Mouse (Mus musculus): ENCODE measurements around the gene Srf. TPM values are rescaled to one million over a fixed set of nuclear protein-coding genes. Genes with fewer than 3 reads are reported as not detected.

The Srf gene
- 10 to 100 TPM; 62.7 to 65.5 TPM for total RNA-seq (2021)
- long read RNA-seq, experiment 1, transcript Srf-201 (7 exons, 2,616 nt): major isoform, 5 of 15 reads
- long read RNA-seq, experiment 1, partial matches to known transcripts: 2 of 15 reads
- long read RNA-seq, experiment 1, other reads (novel, unspliced or antisense): 8 of 15 reads
- long read RNA-seq, experiment 2, partial matches to known transcripts: 7 of 12 reads
- long read RNA-seq, experiment 2, other reads (novel, unspliced or antisense): 3 of 12 reads

DNA sequence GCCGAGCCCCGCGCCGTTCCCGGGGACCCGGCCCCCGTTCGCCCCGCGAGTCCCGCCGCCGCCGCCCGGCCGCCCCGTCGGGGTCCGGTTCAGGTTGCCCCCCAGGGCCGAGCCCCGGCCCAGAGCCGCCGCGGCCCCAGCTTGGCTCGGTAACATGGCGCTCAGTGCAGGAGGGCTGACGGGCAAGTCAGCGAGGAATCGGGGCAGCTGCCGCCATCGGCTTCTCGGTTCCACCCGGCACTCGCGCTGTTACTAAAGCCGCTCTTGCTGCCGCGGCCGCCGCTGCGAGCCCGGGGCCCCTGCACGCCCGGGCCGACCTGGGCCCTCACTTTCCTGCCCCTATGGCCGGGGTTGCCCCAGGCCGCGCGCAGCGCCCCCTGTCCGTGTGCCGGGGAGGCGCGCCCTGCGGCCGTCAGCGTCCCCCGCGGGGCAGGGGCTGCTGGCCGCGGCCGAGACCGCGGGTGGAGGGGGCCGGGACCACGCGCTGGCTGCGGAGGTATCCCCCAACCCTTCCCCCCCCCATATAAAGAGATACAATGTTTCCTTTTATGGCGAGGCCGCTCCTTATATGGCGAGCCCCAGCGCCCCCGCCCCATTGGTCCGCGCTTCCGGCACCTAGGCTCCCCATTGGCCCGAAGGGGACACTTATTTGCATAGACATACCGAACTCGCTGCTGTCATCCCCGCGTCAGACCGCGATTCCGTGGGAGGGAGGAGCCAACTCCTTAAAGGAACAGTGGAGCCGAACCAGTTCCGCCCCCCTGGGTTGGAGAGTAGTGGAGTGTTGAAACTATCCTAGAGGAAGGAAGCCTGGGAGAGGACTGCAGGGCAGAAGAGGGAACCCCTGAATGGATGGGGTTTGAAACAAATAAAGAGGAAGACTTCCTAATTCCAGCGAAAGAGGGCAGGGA lies at the start of gene Srf:
TSS of gene Srf (minus strand) at position 503 of the 911 bp plus-strand sequence.
- peak; percentile 92 to 98 for DNase-seq (ENCODE audit: low spot score in 2 of 2)

DNA sequence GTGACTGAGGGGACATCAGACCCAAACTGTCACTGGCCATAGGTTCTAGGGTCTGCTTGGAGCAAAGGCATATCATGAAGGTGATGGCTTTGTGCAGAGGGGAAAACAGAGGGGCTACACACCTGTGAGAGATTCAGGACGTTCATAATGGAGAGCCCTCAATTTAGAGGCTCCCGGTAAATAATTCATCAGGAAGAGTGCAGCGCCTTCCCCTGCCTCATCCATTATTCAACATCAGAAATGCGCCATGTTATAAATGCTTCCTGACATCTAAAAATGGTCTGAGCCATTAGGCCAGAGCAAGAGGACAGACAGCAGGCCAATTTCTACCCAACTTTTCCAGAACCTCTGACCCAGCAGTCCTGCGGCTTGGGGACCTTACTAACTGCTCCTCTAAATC lies 49.2 kb upstream of the Srf start:
- no peak for DNase-seq (ENCODE audit: low spot score in 2 of 2)

- DNase-seq (ENCODE audit: low spot score in 2 of 2): no peak
Observed at GRCm38 (mm10) chr17:46603229-46603628, 47.3 kb upstream of the Srf start.

GRCm38 (mm10) chr17:46602212-46602611 lies 46.2 kb upstream of the Srf start:
- no peak for DNase-seq (ENCODE audit: low spot score in 2 of 2)

GRCm38 (mm10) chr17:46600569-46600968 lies 44.6 kb upstream of the Srf start:
- DNase-seq (ENCODE audit: low spot score in 2 of 2): no peak

GRCm38 (mm10) chr17:46598963-46599362 lies 43.0 kb upstream of the Srf start:
- no peak for DNase-seq (ENCODE audit: low spot score in 2 of 2)

GRCm38 (mm10) chr17:46597956-46598355 lies 42.0 kb upstream of the Srf start:
- DNase-seq (ENCODE audit: low spot score in 2 of 2): no peak

- no peak for DNase-seq (ENCODE audit: low spot score in 2 of 2)
Observed at GRCm38 (mm10) chr17:46595336-46595735, 39.4 kb upstream of the Srf start.

DNA sequence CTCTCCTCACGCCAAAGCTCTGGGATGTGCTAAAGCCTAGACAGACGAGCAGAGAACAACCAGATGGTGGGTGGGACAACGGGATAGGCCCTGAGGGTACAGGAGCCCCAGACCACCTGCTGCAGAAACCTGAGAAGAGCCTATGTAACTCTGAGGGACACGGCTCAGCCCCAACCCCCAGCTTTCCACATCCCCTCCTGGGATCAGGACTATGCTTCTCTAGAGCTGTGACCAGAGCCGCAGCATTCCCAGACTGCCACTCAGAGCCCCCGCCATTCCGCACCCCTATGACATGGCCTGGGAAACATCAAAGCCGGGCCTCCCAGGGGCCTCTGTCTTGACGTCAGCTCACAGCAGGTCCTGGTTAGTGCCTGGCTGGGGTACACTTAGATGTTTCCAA lies 38.6 kb upstream of the Srf start:
- no peak for DNase-seq (ENCODE audit: low spot score in 2 of 2)

GRCm38 (mm10) chr17:46593124-46593523 lies 37.1 kb upstream of the Srf start:
- DNase-seq (ENCODE audit: low spot score in 2 of 2): no peak

GRCm38 (mm10) chr17:46591406-46591805 lies 35.4 kb upstream of the Srf start:
- DNase-seq (ENCODE audit: low spot score in 2 of 2): no peak

- DNase-seq (ENCODE audit: low spot score in 2 of 2): no peak
Observed at GRCm38 (mm10) chr17:46590439-46590838, 34.5 kb upstream of the Srf start.

DNA sequence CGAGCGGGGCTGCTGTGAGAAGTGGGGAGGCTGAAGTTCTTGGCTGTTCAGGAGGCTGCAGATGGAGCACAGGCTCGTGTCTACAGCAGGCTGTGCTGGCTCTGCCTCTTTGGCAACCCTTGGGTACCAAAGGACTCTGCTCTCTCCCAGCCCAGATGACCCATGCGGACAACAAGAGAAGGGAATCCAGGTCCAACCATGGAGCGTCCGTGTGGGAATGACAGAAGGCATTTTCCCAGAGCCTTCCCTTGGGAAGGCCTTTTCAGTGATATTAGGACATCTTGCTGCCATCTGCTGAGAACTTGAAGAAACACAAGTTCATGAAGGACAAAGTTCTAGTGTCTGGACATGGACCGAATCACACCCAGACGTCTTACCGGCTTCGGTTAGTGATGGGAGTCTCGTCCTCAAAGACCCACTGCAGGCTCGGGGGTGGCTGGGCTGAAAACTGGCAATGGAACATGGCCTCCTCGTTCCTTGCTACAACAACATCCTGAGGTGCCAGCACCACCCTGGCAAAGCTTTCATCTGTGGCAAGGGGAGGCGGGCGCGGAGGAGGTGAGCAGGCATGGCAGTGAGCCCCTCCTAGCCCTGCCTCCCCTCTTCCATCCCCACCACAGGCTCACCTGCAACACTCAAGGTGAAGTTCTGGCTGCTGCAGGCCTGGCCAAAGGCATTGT lies 33.8 kb upstream of the Srf start:
- DNase-seq (ENCODE audit: low spot score in 2 of 2): no peak

DNA sequence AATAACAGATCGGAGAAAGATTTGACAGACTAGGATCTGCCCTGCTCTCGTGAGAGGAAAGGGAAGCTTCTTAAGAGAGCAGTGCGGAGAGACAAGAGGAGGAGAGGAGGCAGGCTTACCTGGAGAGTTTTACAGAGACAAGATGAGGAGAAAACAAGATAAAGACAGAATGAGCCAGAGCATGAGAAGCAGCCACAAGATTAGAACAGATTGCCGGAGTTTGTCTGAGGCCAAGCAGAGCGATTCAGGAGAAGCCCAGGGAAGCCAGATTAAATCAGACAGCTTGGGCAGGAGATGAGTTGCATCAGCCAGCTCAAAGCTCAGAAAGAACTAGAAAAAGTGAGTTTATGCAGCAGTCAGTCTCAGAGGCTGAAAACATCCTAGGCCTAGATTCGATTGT lies 32.9 kb upstream of the Srf start:
- DNase-seq (ENCODE audit: low spot score in 2 of 2): no peak

- DNase-seq (ENCODE audit: low spot score in 2 of 2): no peak
Observed at GRCm38 (mm10) chr17:46588173-46588572, 32.2 kb upstream of the Srf start.

DNA sequence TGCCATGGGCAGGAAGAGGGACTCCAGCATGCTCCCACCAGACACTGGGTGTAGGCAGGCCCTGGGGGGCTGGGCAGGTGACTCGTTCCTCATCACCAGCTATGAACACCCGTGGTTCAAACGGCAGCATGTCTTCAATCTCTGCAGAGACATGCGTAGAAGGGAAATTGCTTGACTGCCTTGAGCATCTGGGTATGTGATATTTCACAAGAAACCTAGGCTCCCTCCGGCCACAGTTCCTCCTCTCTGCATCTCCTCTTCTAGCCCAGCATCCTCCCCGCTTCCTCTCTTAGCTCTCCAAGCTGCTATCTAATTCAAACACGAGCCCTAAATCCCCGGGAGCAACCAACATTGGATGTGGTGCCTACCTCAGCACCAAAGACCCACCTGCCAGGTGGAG lies 30.4 kb upstream of the Srf start:
- DNase-seq (ENCODE audit: low spot score in 2 of 2): no peak

DNA sequence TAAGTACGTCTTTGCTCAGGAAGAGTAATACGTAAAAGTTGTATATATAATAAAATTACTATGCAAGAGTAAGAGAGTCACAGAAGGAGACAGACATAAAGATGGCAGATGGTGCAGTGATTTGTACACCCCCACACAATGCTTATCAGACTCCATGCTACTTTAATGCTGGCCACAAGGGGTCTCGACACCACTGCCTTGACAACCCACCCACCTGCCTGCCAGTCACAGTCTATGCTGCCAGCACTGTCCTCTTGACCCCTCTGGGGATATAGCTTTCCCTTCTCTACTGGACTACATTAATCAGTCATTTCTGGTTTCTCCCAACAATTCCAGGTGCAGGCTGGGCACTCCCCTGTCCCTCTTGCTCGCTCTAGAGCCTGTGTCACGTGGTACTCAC lies 22.7 kb upstream of the Srf start:
- no peak for DNase-seq (ENCODE audit: low spot score in 2 of 2)

GRCm38 (mm10) chr17:46576070-46576469 lies 20.1 kb upstream of the Srf start:
- no peak for DNase-seq (ENCODE audit: low spot score in 2 of 2)

GRCm38 (mm10) chr17:46574535-46574934 lies 18.6 kb upstream of the Srf start:
- DNase-seq (ENCODE audit: low spot score in 2 of 2): no peak

DNA sequence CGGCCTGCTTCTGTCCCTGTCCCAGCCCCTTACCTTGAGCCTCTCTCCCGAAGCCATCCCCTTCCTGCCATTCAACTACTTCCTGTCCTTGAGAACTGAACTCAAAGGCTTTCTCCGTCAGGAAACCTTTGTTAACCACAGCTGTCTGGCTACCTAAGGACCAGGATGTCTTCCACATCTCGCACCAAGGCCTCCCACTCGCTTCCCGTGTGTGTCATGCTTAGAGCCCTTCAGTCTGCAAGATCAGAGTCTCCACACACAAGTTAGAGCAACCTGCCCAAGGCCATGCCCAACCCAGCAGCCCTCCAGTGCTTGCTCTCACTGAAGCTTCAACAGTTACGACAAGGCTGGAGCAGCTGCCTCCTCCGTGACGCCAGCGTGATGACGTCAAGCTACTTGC lies 15.0 kb upstream of the Srf start:
- no peak for DNase-seq (ENCODE audit: low spot score in 2 of 2)

GRCm38 (mm10) chr17:46559146-46559545 lies 3.2 kb upstream of the Srf start:
- DNase-seq (ENCODE audit: low spot score in 2 of 2): no peak

DNA sequence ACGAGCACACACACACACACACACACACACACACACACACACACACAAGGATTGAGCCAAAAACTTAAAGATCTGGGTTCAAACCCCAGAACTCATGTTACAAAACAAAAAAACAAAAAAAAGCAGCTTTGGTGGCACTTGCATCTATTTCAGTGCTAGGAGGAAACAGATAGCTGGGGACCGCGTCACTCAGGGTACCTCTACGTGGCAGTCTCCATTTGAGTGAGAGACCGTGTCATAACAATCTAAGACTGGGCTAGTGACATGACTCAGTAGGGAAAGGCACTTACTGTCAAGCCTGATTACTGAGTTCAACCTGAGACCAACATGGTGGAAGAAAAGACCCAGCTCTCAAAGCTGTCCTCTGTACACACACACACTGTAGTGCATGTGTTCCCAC lies 2.2 kb upstream of the Srf start:
- DNase-seq (ENCODE audit: low spot score in 2 of 2): no peak

All from layer of hippocampus, postnatal 14 days (tissue).